Mouse (Mus musculus): Measurements from ENCODE around the gene Syngap1.

The Syngap1 gene

GRCm38 (mm10) chr17:26994410-26994809 lies 53.4 kb downstream of the Syngap1 start:
- DNase-seq (ENCODE audit: low read depth, low spot score): no peak

- DNase-seq (ENCODE audit: low read depth, low spot score): no peak
These were observed 54.0 kb downstream of the Syngap1 start for GRCm38 (mm10) chr17:26995006-26995405.

- no peak for DNase-seq (ENCODE audit: low read depth, low spot score)
These were observed 54.5 kb downstream of the Syngap1 start for GRCm38 (mm10) chr17:26995562-26995961.

DNA sequence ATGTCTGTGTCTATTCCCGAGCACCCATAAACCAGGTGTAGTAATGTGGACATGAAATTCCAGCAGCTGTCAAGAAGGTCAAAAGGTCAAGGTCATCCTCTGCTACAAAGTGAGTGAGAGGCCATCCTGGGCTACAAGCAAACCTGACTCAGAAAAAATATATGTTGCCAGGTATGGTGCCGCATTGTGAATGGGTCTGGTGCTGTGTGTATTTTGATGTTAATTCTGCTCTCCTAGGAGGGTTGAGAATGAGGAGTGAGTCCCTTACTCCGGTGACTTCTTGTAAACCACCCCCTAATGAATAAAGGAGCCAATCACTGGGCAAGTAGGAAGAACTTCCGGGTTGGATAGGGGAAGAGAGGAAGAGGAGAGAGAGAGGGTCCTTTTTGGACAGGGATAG lies 56.6 kb downstream of the Syngap1 start:
- DNase-seq (ENCODE audit: low read depth, low spot score): no peak

DNA sequence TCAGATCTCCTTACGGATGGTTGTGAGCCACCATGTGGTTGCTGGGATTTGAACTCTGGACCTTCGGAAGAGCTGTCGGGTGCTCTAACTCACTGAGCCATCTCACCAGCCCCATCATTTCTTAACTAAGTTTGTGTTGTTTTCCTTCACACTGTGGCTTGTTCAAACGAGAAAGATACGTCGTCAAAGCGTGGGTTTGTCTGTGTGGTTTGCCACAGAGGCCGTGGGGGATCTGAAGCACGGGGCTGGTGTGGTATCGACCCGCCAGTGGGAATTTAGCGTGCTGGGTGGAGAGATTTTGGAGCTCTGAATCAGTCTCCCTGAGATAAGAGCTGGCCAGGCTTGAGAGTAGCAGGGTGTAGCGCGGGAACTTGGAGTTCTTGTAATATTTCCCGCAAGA lies 57.2 kb downstream of the Syngap1 start:
- DNase-seq (ENCODE audit: low read depth, low spot score): no peak

- DNase-seq (ENCODE audit: low read depth, low spot score): peak; percentile 63
These were observed 58.9 kb downstream of the Syngap1 start for GRCm38 (mm10) chr17:26999996-27000395.

GRCm38 (mm10) chr17:27001151-27001550 lies 60.1 kb downstream of the Syngap1 start:
- DNase-seq (ENCODE audit: low read depth, low spot score): peak; percentile 73

DNA sequence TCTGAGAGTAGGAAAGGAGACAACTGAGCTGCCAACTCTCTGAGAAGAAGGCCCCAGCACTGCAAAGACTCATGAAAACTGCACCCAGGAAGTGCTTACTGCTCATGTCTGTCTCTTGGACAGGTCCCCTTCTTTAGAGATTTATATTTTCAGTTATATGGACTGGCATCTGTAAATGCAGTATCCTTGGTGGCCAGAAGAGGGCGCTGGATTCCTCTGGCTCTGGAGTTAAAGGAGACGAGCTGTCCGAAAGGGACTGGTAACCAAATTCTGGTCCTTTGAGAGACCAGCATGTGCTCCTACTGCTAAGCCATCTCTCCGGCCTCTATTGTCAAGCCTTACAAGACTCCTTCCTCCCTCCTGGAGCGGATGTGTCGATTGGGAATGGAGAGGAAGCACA lies 60.8 kb downstream of the Syngap1 start:
- DNase-seq (ENCODE audit: low read depth, low spot score): peak; percentile 73

GRCm38 (mm10) chr17:27004431-27004830 lies 63.4 kb downstream of the Syngap1 start:
- DNase-seq (ENCODE audit: low read depth, low spot score): peak; percentile 73

DNA sequence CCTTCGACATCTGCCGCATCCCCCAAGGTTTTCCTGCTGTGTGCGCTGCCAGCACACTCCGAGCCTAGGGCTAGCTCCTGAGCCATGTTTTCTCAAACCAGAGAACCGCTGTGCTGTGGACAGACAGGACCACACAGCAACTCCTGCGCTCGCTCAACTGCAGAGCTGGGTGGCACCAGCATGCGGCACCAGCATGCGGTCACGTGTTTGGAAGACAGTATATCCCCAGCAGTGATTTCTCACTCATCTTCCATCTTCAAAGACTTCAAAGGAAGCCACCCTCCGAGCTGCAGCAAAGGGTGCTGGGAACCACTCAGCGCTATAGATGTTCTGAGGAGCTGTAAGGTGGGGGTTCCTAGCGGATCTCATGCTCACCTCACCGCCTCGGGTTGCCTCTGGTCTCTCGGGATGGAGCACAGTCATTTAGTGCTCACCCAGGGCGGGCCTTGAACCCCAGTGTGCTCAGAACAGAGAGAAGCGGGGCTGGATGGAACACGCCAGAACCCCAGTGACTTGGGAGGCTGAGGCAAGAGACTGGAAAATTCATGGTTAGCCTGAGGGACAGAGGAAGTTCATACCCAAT lies 63.9 kb downstream of the Syngap1 start:
- DNase-seq (ENCODE audit: low read depth, low spot score): no peak

GRCm38 (mm10) chr17:27005644-27006043 lies 64.6 kb downstream of the Syngap1 start:
- DNase-seq (ENCODE audit: low read depth, low spot score): no peak

DNA sequence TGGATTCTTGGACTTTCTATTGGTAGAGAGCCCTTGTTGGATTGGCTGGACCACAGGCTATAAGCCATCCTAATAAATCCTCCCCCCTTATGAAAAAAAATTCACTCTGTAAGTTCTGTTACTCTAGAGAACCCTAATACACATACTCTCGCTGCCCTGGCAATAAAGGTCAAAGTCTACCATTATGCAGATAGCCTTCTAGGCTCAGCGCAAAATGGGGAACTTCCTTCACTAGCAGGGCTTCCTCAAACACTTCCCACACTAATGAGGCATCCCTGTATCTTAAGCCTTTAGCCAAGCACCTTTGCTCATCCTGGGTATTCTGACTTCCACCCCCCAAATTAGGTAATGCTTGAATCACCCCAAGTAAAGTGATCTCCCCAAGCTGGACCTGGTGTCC lies 67.2 kb downstream of the Syngap1 start:
- DNase-seq (ENCODE audit: low read depth, low spot score): no peak

GRCm38 (mm10) chr17:27011167-27011566 lies 70.1 kb downstream of the Syngap1 start:
- no peak for DNase-seq (ENCODE audit: low read depth, low spot score)

DNA sequence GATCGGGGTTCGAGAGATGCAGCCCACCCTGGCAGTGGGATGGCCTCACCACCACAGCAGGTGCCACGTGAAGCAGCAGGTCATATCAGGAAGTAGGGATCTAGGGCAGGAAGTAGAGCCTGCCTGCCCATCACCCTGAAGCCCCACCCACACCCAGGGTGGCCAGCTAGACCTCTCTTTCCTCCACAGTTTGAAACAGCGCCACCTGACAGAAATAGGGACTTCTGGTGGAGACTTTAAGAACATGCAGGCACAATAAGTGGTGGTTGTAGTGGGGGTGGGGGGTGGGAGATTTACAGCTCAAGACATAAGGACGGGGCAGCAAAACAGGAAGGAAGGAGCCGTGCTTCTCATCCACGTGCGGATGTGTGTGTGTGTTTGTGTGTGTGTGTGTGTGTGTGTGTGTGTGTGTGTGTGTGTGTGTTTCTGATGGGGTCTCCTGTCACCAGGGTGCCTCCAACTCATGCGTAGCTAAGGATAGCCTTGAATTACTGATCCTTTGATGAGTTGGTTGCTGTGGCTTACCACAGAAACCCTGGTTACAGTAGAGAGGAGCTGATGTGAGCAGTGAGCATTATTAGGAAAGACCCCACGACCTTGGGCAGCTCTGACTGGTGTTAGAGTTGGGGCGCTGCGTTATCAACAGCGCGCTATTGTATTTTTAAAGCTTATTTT lies 71.1 kb downstream of the Syngap1 start:
- peak; percentile 82 for DNase-seq (ENCODE audit: low read depth, low spot score)

GRCm38 (mm10) chr17:27012909-27013308 lies 71.9 kb downstream of the Syngap1 start:
- DNase-seq (ENCODE audit: low read depth, low spot score): peak; percentile 40

DNA sequence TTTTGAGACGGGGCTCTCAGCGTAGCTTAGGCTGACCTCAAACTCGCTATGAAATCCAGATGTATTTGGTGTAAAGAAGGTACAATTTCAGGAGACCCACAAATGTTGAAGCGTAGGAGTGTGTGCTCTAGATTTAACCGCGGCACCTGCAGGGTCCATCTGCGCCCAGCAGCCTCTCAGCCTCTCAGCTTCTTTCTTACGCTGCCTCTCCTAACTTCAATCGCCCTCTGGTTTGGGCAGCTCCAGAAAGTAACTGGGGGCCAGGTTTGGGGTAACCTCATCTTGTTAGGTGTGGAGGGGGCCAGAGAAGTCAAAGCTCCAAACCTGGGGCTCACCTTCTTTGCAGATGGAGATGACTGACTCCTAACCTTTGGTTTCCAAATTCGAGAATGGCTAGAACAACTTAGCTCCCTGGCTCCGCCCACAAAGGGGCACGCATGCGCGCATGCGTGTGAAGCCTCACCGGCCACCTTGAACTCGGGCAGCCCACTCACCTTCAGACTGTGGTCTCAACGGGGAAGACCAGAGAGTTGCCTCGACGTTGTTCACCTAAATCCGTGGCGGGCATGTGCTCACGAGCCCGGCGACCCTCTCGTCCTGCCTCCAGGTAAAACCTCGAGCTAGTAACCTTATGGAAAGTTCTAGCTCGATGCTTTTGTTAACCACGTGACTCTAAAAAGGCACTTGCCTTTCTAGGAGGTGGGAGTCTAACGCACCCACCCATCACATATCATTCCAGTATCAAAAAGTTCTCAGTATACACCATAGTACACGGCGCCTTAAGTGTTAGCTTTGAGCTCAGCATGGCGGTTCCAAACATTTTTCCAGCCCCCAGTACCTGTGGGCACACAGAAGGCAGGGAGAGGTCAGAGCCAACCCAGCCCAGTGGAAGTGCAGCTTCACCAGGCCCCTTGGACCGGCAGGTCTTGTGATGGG lies 76.8 kb downstream of the Syngap1 start:
- DNase-seq (ENCODE audit: low read depth, low spot score): peak; percentile 95

- no peak for DNase-seq (ENCODE audit: low read depth, low spot score)
These were observed 77.6 kb downstream of the Syngap1 start for GRCm38 (mm10) chr17:27018555-27019196.

DNA sequence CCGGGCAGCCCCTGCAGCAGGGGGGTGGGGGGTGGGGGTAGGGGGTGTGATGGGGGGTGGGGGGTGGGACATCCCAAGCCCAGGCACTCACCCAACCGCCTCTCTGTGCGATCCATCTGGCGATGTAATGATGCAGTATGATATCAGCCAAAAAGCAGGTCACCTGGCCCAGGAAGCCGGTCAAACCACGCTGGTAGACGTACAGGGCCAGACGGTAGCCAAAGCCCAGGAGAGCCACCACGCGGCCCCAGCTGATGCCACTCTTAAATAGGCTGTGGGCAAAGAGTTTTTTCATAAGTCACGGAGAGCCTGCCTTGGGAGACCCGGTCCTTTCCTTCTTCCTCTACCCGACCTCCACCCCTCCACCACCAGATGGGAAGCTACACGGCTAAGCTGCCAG lies 80.0 kb downstream of the Syngap1 start:
- no peak for DNase-seq (ENCODE audit: low read depth, low spot score)

DNA sequence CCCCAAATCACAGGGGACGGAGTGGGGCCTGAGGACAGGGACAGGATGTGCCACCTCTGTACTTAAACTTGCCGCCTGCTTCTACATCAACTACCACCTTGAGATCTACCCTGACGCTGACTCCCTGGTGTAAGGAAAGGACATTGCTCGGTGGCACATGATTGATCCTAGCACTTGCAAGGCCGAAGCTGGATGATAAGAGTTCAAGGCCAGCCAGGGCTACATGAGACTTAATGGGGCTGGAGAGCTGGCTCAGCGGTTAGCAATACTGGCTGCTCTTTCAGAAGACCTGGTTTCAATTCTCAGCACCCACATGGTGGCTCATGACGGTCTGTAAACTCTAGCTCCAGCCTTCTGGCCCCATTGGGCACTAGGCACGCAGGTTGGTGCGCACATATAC lies 80.7 kb downstream of the Syngap1 start:
- no peak for DNase-seq (ENCODE audit: low read depth, low spot score)
